Mouse (Mus musculus) ES-Bruce4 (cell line): Measurements from ENCODE around the gene Myl3.

Source experiments
- CTCF ChIP-seq: IDR thresholded peaks from one replicate; pipeline ENCODE4 v1.8.1; 2011; ENCODE audit warnings: low read depth, low read length
- EP300 ChIP-seq: IDR thresholded peaks from 2 replicates; pipeline ENCODE4 v1.6.1; 2011; ENCODE audit warnings: low read depth, low read length; ENCODE audit not compliant: insufficient read depth
- POLR2A ChIP-seq: IDR thresholded peaks from one replicate; pipeline ENCODE4 v1.8.1; 2011; ENCODE audit warnings: low read length; ENCODE audit not compliant: insufficient read depth

DNA sequence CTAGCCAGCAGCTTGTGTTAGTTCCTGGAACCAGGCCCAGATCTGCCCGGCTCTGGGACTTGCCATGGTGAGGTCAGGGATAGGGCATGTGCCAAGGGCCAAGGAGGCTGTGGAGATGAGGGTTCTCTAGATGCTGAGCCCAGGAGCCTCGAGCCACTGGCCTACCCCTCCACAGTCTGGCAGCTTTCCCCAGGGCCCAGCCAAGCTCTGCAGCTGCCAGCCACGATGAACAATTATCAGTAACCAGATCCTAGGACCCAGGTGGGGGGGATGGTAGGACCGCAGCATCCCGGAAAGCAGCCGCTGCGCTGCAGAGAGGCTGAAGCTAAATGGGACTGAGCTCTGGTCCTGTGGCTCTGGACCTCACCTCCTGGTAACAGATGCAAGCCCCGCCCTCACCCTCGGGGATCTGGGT is 15.9 kb upstream of the Myl3 start:
- no peak for TF ChIP-seq CTCF
- no peak for TF ChIP-seq POLR2A
- no peak for TF ChIP-seq EP300
